Mouse (Mus musculus) skeletal muscle tissue, adult 2 months (tissue): ENCODE results near the gene Sppl3.
A peak's percentile ranks its signal among the peaks of the same experiment; 100 is the strongest.

Experiments used
- DNase-seq: peaks from one replicate; pipeline ENCODE4 v3.0.0-alpha.2; 2012; ENCODE audit warnings: low read depth, low spot score

Sppl3 gene

DNA sequence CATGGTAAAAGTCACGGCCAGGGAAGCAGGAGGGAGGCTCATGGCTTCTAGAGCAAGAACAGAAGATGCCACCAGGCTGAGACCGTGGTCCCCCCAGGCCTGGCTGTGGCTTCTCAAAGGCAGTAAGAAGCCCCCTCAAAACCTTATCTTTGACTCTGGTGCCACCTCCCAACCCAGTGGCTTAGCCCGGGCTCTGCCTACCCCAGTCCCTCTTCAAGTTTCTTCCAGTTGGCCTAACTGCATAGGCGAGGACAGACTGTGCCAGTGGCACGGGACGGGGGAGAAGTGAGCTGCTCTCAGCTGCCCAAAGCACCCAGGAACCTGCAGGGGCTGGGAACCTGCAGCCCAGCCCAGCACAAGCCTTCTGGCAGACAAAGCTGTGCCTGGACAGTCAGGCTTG is 113.8 kb downstream of the Sppl3 start:
- DNase-seq = no peak

GRCm38 (mm10) chr5:115125211-115125871 is 114.4 kb downstream of the Sppl3 start:
- peak; percentile 79 for DNase-seq

GRCm38 (mm10) chr5:115126578-115127312 is 115.8 kb downstream of the Sppl3 start:
- no peak for DNase-seq

DNA sequence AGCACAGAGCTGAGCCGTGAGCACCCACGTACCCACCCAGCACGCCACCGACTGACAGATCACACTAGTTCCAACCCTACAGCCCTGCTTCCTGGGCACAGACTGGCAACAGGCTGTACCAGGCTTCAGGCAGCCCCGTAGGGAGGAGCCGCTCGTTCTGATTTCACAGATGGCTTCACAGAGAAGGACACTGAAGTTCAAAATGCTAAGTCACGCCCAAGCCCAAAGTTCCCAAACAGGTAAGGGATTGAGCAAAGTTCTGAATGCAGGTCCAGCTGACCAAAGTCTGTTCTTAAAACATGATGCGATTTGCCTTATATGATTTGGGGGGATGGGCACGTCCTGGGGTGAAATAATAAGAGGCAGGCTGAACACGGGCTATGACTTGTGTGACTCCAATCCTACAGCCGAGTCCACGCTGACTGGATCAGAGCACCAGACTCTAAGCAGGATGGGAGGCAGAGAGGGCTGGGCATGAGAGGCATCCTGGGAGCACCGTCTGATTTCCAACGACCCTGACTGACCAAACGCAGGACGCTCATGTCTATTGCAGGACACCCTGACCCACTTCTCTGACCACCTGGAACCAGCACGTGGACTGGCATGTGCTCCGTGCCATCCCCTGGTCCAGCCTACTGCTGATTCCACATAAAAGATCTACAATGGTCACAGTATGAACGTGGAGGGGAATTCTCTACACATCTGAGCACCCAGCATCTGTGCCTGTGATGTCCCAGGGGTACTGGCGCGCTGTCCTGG is 116.7 kb downstream of the Sppl3 start:
- DNase-seq = no peak

DNA sequence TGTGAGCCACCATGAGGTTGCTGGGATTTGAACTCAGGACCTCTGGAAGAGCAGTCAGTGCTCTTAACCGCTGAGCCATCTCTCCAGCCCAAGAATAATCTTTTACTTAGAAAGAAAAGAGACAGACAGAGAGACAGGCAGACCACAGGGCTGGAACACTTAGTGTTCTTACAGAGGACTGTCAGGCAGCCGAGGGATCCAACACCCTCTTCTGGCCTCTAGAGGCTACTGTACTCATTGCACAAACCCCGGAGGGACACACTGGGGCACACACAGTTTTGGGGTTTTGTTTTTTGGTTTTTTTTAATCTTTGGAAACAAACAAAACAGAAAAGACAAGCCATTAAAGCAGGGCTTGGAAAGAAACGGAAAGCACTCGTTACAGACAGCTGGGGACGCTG is 118.4 kb downstream of the Sppl3 start:
- no peak for DNase-seq

DNA sequence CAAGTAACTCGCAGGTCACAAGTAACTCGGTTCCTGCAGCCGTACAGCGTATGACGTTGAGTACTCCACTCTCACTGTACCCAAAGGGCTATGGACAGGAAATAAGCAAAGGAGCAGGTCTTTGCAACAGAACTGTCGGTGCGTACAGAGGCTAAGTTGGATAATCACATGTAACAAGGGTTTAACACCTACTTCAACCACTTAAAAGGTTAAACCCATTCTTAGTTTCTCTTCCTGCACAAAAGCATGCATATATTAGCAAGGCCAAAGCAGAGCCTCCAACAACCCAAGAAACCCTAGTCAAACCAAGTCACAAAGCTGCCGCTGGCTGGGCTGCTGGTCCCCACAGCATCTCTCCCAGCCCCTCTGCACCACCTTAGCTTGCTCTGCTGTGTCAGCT is 121.5 kb downstream of the Sppl3 start:
- no peak for DNase-seq

DNA sequence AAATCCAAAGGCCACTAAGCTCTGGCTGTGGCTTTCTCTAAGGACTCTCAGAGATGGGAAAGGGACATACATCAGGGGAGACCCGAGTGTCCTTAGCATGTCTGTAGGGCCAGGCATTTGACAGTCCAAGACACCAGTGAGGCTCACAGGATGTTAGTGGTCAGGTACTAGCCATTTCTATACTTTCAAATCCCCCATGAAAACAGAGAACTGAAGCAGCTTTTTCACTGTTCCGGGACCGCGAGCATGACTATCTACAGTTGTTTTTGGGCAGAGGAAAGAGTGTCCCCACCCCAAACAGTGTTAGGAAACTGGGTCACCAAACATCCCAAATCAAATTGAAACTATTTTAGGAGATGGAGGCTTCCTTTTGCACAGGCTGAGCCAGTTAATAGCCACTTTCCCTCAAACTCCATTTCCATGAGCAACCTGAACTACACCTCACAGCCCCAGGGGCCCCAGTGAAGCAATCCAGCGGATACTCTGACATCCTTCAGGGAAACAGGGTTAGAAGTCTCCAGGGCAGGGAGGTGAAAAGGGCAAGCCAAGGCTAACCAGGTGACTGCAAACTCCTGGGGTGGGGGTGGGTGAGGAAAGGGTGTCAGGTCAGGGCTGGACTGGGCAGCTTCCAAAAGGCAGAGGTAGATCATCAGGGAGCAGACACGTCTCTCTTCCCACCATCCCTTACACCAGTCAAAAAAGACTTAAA is 122.6 kb downstream of the Sppl3 start:
- no peak for DNase-seq

DNA sequence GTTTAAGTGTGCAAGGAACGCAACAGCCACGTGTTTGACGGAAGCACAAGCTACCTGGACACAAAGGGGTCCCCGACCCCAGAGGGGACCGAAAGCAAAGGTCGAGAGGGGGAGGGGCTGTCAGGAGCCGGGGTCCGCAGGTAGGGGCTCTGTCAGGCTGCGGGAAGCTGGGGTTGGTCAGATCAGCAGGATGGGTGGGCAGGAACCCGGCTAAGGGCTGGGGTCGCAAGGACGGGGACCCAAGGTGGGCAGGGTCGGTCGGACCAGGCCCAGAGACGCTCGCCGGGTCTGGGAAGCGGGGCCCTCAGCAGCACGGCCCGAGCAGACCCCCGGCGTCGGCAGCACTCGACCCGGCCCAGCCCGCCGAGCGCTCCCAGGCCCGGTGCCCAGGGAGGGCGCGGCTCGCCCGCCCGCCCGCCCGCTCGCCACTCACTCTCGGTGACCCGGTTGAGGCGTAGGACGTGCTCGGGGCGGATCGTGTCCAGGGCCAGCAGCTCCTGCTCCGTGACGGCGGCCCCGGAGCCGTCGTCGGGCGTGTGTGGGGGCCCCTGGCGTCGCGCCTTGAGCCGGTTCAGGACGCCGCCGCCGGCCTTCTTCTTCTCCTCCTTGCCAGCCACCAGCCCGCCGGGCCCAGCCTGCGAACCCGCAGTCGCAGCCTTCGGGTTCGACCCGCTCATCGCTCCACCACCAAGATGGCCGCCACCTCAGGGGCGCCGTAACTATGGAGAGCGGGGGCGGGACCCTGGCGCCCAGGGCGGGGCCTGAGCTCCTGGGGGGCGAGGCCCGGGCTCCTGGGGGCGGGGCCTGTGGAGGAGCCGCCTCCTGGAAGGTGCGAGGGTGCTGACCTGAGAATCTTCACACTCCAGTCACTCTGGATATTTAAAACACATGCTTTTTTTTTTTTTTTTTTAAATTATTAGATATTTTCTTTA is 123.6 kb downstream of the Sppl3 start, which contains the start of gene Unc119b:
Gene Unc119b (minus strand): TSS at position 742 of the 932 bp plus-strand sequence.
- DNase-seq = peak; percentile 76

DNA sequence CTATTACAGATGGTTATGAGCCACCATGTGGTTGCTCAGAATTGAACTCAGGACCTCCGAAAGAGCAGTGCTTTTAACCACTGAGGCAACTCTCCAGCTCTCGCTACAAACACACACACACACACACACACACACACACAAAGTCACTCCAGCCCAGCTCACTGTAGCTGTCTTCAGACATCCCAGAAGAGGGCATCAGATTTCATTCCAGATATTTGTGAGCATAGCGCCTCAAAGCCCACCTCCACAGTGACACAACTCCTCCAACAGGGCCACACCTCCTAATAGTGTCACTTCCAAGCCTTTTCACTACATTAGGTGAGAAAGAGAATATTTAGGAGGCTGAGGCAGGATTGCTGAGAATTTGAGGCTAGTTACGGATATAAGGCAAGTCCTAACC is 128.2 kb downstream of the Sppl3 start:
- DNase-seq = no peak

DNA sequence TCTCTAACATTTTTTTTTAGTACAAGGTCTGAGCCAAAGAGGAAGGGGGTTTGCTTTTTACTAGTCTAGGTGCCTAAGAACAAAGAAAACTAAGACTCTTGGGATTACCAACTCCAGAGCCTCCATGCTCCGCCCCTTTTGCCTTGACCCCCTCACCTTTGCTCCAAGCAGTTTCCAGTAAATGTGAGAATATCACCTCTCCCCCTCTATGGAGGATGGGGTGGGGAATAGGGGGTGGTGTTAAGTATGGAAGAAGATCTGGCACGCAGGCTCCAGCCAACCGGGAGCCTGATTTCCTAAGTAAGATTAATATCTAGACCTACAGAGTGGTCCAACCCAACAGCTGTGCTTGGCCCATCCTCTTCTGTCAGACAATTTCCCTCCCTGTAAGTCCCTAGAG is 129.8 kb downstream of the Sppl3 start:
- no peak for DNase-seq

DNA sequence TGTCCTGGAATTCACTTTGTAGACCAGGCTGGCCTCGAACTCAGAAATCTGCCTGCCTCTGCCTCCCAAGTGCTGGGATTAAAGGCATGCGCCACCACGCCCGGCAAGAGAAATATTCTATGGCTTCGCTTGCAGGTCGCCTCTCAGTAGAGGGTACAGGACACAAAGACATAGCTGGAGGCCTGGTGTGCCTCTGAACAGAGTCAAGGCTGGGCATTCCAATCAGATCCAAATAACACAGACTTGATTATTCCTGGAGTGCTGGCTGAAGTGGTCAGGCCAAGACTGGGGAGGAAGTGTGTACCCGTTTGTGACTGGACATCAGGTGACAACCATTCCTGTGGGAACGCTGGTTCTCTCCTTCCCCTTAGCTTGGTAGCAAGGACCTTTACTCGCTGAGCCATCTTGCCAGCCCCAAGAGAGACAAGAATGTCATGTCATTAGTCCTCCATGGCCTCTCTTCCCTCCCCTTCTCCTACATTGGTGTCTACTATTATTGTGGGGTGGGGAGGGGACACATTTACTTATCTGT is 131.3 kb downstream of the Sppl3 start:
- no peak for DNase-seq

- peak; percentile 33 for DNase-seq
Observed at GRCm38 (mm10) chr5:115143552-115143951, 132.6 kb downstream of the Sppl3 start.

- DNase-seq = peak; percentile 47
Observed at GRCm38 (mm10) chr5:115144471-115144870, 133.5 kb downstream of the Sppl3 start.

- DNase-seq = peak; percentile 33
Observed at GRCm38 (mm10) chr5:115145253-115145968, 134.5 kb downstream of the Sppl3 start.

DNA sequence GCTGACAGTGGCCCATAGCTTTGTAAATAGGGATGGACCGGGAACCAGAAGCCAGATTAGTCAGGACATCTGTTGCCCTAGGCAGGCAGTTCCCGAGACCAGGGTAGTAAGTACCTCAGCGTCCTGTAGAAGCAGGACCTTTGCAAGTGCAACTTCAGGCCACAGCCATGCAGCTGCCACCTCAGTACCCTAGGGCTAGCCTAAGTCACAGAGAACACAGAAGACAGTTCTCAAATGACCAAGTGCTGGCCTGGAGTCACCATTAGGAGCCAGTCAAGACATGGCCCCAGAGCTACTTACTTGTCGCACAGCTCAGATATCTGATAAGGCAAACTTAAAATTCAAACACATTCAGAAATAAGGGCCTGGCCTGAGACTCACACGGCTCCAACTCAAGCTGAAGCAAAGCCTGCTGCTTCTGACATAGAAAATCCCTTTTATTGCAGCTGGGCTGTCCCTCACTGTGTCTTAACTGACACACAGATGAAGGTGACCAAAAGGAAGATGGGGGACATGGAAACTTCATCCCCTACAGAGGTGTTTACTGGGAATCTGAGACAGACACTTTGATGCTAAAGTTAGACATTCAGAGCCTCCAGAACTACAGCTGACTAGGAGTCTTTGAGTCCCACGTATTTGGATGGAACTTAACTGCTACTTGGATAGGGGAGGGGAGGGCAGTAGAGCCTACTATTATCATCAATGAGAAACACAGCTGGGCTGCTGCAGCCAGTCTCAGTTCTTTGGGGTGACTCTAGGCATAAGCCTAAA is 135.2 kb downstream of the Sppl3 start:
- peak; percentile 81 for DNase-seq

- DNase-seq = peak; percentile 64
Observed at GRCm38 (mm10) chr5:115146747-115147130, 135.8 kb downstream of the Sppl3 start.

GRCm38 (mm10) chr5:115147388-115147787 is 136.5 kb downstream of the Sppl3 start:
- DNase-seq = no peak

GRCm38 (mm10) chr5:115148378-115148777 is 137.4 kb downstream of the Sppl3 start:
- peak; percentile 67 for DNase-seq
